Mouse (Mus musculus): ENCODE measurements at regions not wholly inside any gene's neighbourhood (a gene's known extent, or its start where the extent isn't known, plus 50 kb on each side); places are given as distances from the start of the nearest gene placed in this dataset.

DNA sequence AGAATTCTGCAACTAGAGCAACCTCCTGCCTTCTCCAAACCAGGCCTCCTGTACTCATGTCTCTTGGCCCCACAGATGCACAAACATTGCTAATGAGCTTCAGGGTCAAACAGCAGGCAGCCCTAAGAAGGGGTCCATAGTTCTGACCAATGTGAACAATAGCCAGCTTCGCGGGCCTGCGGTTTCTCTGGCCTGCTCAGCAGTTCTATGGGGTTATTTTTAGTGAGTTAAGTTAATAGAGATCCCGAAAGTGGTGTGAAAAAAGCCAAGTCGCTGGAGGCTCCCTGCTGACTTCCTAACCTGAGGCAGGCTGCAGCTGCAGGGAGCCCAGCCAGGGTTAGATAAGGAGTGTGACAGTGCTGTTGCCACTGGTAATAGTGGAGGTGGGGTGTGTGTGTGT, 106.6 kb downstream of the Pdcd6ip start:
- no peak for DNase-seq (ENCODE audit: extremely low spot score in 1 of 2, low spot score in 1 of 2)

DNA sequence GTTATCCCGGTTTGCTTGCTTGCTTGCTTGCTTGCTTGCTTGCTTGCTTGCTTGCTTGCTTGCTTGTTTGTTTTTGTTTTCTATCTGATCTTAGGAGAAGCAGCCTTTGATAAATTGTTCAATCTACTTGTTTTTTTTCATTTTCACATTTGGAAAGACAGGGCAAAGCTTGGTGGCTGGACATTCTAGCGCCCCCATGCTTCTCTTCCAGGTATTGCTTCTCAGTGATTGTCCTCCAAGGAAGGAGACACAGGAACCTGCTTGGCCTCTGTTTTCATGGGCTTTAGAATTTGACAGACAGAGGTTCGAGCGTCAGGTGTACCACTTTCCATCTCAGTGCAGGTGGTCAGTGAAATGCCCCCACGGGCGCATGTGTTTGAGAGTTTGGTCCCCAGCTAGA, 120.8 kb downstream of the Pdcd6ip start:
- DNase-seq (ENCODE audit: extremely low spot score in 1 of 2, low spot score in 1 of 2): peak in 1 of 2 experiments; percentile 32

DNA sequence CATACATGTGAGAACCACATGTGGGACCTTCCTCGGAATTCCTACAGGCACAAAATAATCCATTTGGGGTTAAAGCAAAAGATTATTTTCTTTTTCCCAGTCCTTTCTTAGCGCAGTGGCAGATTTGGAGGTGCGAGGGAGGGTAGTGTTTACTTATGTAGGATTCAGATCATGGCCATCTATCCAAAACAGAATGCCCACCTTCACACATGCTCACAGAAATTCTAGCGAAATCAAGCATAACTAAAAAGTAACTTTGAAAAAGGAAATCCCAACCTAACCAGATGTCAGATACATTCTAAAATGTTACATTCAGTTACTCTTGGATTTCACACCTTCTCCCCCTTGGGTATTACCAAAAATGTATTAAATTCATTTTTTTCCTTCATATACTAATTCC, 121.6 kb downstream of the Pdcd6ip start:
- DNase-seq (ENCODE audit: extremely low spot score in 1 of 2, low spot score in 1 of 2): no peak

DNA sequence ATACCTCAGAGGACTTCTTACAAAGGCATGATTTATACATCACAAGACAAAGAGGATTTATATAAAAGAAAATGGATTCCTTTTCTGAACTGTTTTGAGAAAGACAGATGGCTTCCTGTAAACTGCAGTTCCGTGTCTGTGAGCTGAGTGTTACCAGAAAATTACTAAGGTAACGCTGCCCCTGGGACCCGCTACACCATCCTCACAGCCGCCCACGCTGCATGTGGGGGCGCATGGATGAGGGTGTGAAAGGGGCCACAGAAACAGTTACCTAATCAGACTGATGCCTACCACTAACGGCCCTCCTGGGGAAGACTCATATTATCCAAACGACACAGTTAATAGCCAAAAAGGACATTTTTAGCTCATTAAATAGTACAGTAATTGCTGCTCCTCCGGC, 129.8 kb downstream of the Pdcd6ip start:
- DNase-seq (ENCODE audit: extremely low spot score in 1 of 2, low spot score in 1 of 2): peak in 1 of 2 experiments; percentile 20

DNA sequence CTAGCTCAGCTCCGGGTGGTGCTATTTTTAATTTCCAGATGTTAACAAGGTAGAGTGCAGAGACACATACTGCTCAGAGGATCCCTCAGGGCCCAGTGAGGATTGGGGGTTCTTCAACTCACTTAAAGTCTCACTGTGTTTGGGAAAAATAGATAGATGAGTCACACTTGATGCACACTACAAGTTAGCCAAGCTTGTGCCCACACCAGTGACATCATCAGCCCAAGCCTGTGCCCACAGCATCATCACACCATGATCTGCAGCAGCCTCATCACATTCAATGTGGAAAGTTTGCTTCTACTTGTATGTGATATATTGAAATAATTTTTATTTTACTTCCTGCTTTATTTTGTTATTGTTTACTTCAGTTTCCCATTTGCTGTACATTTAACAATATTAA, 139.2 kb downstream of the Pdcd6ip start:
- no peak for DNase-seq (ENCODE audit: extremely low spot score in 1 of 2, low spot score in 1 of 2)

DNA sequence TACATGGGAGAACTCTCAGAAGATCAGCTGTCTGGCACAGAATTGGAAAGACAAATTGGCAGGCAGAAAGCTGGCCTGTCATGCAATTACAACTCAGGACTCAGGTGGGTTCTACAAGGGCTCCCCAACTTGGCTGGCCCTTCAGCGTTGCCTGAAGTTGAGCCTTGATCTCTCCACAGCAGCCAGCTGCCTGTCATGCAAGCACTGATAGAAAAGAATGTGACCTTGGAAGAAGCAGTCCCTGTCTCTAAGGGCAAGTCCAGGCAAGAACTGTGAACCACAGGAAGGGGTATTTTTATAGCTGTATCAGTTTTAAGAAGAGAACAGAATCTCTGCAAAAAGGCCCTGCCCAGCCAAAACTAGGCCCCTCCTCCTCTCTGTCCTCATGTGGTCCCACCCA, 140.4 kb downstream of the Pdcd6ip start:
- no peak for DNase-seq (ENCODE audit: extremely low spot score in 1 of 2, low spot score in 1 of 2)

DNA sequence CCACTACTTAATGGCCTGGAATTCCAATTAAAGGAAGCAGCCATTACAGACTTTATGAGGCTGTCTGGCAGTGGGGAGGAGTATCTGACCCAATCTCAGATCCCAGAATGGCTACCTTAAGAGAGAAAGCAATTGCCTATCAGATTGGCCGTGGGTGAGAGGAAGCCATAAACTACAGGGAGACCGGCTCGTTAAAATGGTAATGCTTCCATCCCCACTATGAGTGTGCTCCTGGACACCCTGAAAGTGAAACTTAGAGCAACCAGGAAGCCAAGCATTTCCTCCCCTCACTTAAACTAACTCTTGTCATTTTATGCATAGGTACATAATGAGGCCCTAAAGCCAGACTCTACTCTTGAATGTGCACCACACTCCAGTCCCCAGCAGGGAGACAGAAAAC, 141.4 kb downstream of the Pdcd6ip start:
- DNase-seq (ENCODE audit: extremely low spot score in 1 of 2, low spot score in 1 of 2): no peak

DNA sequence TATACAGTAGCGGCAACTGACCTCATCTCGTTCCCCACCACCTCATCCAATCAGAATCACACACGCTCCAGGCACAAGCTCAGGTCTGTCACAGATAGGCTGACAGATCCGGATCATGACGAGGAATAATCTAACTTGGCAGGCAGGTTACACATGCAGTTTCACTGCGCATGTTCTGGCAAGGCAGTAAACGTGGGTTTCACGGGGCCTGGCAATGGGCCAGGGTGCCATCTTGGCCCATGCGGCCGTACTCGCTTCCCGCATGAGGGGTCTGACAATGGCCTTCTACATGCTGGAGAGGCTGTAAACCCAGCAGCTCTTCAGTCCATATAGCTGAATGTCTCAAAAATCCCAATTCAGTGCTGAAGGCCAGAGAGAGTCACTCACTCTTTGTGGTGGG, 154.1 kb downstream of the Pdcd6ip start:
- DNase-seq (ENCODE audit: extremely low spot score in 1 of 2, low spot score in 1 of 2): no peak

DNA sequence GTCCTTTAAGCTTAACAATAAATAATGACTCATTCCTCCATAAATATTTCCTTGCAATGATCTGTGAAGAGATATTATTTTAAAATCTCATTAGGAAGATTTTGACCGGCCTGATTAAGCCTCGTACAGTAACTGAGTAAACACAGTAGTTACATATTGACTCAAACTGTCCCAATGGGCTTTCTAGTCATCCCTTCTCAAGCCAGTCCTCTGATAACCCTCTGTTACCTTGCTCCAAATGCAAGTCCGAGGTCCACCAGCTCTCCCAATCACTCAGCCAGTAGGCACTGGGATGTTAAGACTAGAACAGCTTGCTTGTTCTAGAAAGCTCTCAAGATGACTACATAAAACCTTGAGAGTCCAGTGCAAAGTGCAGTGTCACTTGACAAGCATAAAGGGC, 160.6 kb downstream of the Pdcd6ip start:
- DNase-seq (ENCODE audit: extremely low spot score in 1 of 2, low spot score in 1 of 2): no peak

DNA sequence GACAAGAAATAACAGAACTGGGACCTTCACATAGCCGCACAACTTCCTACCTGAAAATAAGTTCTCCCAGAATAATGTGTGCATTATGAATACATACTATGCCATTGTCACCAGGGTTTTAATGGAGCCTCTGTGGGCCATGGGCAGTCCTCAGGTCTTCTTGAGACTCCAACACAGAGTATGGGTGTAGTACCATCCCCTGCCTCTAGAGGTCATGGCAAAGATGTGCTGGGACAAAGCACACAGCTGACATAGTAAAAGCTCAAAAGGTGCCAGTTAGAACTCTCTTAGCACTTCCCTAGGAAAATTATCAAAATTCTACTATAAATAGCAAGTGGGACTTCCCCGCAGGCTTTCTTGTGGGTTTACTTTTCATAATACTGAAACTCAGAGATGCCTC, 179.5 kb downstream of the Pdcd6ip start:
- DNase-seq (ENCODE audit: extremely low spot score in 1 of 2, low spot score in 1 of 2): peak in 1 of 2 experiments; percentile 66

DNA sequence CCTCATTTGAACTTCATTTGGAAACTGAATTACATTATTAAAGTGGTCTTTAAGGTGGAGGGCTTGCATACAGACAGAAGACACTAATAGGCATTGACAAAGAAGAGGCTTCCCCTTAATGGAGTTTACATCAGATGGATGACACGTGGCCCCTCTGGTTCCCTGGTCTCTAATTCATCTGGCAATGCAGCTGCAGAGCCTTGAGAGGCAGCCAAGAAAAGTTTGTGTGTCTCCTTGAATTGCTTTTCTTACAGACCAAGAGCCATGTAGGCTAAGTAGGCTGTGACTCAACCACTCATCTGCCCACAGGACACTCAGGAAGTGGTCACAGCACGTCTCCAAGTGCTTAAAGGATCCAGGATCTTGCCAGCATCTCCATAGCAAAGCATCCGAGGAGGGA, 183.8 kb downstream of the Pdcd6ip start:
- DNase-seq (ENCODE audit: extremely low spot score in 1 of 2, low spot score in 1 of 2): no peak

DNA sequence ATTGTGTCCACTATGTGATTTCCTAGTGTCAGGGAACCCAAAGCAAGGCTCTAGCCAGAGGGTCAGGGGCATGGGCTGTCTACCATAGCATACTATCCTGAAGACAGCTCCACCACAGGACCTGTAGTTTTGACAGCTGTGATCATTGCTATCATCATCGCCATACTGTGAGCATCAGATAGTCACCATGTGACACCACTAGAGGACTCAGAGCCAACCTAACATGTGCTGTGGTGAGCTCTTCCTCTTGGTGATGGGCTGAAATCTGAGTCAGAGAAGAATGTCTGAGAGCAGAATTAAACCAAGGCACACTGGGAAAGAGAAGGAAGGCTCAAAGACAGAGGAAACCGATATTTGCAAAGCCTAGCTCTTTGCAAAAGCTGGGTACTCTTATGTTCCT, 184.9 kb downstream of the Pdcd6ip start:
- no peak for DNase-seq (ENCODE audit: extremely low spot score in 1 of 2, low spot score in 1 of 2)

DNA sequence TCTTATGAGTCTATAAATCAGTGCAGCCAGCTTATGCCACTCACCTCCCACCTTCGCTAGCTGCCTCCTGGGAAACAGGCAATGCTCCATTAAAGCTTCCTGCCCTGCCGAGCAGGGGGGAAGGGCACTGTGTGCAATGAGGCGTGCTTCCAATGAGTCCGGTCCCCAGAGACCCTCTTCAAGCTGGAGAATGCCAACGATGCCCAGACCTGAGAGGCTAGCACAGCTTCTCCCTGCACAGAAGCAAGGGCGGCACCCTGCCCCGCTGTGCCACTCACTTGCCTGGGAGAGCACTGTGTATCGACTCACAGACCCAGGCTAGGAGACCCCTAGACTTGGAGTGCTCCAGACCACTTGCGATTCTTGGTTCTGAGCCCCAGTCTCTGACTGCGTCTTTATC, 188.3 kb downstream of the Pdcd6ip start:
- no peak for DNase-seq (ENCODE audit: extremely low spot score in 1 of 2, low spot score in 1 of 2)

DNA sequence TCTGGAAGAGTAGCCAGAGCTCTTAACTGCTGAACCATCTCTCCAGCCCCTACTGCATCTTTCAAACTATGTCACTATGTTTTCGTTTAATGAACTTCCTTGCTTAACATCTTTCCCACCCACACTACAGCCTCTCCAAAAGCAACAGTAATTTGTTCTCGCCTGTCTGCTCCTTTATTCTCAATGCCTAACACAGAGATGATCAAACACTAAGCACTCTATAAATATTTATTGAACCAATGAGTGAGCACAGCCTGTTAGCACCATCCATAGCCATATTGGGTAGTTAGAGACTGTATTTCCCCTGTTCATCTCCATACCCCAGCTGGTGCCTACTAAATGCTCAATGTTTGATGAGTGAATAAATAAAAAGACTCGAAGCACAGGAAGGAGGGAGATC, 189.6 kb downstream of the Pdcd6ip start:
- no peak for DNase-seq (ENCODE audit: extremely low spot score in 1 of 2, low spot score in 1 of 2)

DNA sequence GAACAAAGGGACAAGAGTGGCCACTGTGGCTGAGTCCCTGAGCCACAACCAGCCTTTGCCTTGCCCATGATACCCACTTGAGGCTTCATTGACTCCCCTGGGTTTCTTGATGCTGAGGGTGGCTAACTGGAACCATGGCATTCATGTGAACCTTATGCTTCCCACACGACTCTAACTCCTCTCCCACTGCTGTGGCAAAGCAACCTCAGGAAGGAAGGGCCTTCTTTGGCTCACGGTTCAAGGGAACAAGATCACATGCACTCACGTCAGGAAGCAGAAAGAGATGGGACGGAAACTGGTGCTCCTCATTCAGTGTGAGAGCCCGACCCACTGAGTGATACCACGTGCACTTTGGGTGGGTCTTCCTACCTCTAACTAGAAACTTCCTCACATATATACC, 190.3 kb downstream of the Pdcd6ip start:
- no peak for DNase-seq (ENCODE audit: extremely low spot score in 1 of 2, low spot score in 1 of 2)

DNA sequence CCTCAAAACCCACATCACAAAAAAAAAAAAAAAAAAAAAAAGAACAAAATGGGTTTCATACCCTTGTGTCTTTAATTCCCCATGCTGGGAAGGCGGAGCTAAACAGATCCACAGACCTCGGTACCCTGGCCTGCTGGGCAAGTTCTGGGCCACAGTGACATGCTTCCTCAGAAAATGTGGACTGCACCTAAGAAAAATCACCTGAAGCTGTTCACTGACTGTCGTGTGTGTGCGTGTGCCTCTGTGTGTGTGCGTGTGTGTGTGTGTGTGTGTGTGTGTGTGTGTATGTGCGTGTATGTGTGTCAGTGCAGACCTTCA, 192.4 kb downstream of the Pdcd6ip start:
- DNase-seq (ENCODE audit: extremely low spot score in 1 of 2, low spot score in 1 of 2): no peak

DNA sequence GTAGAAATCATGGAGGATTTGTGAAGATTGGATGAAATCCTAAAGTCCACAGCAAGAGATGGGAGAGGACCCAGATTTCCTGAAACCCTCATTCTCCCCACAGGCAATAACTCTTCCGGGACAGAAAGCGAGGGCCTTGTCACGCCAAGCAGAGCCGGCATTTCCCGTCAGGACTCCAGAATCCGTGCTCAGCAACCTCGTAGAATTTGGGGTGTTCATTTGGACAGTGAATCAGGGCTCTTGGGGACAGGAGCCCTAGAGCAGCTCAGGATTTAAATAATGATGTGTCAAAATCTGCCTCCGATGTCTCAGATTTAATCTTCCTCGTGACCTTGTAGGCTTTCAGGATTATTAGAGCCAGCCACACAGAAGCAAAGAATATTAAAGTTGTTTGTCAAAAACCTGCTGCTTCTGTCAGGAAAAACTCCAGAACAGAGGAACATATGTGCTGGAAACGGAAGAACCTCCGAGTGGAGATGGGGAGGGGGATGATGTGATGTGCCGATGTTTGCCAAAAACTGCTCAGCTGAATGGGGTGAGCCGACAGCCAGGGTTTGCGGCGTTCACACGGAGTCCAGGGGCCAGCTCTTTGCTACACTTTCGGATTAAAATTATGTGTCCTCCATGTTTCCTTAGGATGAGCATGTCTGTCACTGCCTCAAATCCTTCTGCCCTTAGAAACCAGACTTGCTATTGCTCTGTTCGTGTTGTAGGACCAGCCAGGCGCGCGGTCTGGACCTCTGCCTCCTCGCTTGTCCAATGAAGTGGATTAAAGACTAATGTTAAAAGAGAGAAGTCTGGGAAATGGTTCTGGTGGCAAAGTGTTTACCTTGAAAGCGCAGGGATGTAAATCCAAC, 193.0 kb downstream of the Pdcd6ip start:
- no peak for DNase-seq (ENCODE audit: extremely low spot score in 1 of 2, low spot score in 1 of 2)

DNA sequence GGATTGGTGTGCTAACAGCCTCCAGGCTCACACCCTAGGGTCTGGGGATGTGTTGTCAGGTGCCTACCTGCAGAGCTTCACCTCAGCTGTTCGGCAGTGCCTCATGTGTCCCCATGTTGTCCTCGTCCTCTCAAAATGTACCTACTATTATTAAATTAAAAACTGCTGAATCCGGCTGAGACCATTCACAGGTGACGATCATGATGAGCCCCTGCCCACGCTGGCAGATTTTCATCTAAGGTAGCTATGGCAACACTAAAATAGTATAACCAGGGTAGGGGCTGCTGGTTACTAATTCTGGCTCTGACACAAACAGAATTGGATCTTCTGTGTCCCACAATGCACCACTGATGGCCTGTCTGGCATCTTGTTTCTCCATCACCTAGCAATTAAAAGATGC, 196.8 kb downstream of the Pdcd6ip start:
- DNase-seq (ENCODE audit: extremely low spot score in 1 of 2, low spot score in 1 of 2): no peak

DNA sequence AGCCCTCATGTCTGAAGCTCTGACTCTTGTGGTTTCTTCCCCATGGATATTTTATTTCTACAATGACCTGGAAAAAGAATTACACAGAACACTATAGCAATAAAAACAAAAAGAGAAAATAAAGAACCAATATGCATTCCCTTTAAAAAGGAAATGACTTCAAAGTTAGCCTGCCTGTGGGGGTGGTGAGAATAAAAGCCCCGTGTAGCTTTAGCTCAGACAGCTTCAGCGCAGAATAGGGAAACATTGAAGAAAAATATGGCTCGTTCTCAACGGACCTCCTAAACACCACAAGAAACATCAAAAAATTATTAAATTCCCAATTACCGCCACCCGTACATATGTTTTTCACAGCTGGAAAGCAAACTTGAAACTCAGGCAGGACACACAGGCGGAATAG, 198.7 kb downstream of the Pdcd6ip start:
- DNase-seq (ENCODE audit: extremely low spot score in 1 of 2, low spot score in 1 of 2): peak in 1 of 2 experiments; percentile 3

DNA sequence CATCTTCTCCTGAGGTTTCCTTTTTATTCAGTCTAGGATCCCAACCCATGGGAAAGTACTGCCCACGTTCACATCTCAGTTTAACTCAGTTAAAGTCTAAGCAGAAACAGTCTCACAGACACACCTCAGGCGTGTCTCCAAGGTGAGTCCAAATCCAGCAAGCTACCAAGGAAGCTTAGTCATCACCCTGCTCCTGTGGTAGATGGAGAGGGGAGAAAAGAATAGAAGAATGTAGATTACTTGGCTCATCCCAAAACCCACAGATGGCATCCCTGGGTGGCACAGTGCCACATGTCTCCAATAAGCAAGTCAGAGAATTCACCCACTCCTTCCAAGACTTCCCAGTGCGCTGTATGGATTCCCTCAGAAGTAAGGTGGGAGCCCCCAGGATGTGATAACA, 199.2 kb downstream of the Pdcd6ip start:
- peak; percentile 42 to 61 for DNase-seq (ENCODE audit: extremely low spot score in 1 of 2, low spot score in 1 of 2)

DNA sequence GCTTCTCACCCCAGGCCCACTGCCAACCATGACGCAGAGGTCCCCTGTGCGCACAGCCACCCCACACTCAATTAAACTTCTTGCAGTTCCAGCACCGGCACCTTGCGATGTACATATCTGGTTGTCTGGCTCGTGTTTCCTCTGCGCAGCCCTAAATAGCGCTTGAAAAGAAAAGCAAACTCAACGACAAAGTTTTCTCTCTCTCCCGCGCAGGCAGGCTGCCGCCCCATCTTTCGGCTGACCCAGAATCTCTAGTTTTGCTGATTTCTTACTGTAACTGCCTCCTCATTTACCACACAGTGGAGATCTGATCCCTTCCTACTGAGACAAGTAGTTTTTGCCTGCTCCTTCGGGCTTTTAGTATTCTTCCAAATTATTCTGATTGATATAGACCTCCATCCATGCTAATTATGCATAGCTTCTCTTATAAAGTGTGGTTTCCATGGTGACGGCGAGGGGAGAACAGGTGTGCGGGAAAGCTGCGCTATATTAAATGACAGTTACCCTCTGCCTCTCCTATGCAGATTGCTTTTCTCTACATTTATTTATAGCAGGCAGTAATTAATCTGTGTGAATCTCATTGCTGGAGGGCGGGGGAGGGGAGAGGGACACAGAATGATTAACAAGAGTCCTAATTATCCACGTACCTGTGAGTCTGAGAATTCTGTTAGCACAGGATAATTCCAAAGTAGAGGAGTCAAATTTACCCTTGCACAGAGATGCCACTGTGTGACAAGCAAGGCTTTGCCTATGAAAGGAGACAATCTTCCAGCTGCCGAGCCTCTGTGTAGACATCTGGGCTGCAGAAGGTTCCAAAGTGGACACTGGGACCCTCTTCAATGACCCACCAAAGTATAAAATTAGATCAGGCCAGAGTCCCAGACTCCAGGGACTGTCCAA, 200.2 kb downstream of the Pdcd6ip start:
- no peak for DNase-seq (ENCODE audit: extremely low spot score in 1 of 2, low spot score in 1 of 2)

DNA sequence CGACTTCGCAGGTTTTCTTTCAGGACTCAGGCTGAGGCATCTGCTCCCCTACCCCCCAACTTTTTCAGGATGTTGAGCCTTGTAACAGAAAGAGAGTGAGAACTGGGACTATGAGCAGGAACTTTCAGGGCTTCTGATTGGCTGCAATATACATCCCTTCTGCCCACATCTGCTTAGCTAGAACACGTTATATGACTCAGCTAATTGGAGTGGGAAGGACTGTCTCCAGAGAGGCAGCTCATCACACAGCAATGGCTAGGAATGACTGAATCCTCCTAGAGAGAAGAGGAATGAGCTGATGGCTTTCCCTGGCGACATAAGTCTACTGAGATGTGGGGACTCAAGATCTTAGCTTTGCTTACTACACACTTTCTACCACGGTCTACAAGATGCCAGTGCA, 208.8 kb downstream of the Pdcd6ip start:
- DNase-seq (ENCODE audit: extremely low spot score in 1 of 2, low spot score in 1 of 2): no peak

Measured in layer of hippocampus, postnatal 25 days (tissue).